Mouse (Mus musculus): ENCODE data around the gene Ret. TPM values are rescaled to one million over a fixed set of nuclear protein-coding genes. Genes with fewer than 3 reads are reported as not detected.

Ret gene
- polyA plus RNA-seq, 1 experiment from 2014 or later: 0.23 TPM

GRCm38 (mm10) chr6:118111810-118112209, 85.7 kb downstream of the Ret start:
- no peak for DNase-seq (ENCODE audit: low spot score)

Other genes with a start within 250 kb of the Ret start
- 0.18 and 0.39 TPM in 2 replicates for gene Rasgef1a, start 186.3 kb downstream of the Ret start, polyA plus RNA-seq (2015; fragmentation: Nextera tagmentation; extraction: Ambion mirVana)
- gene Csgalnact2, start 58.6 kb downstream of the Ret start, polyA plus RNA-seq (2015; fragmentation: Nextera tagmentation; extraction: Ambion mirVana): 13.4 and 14.9 TPM in 2 replicates
- gene Bms1, start 221.8 kb upstream of the Ret start, polyA plus RNA-seq (2015; fragmentation: Nextera tagmentation; extraction: Ambion mirVana): 26.6 and 27.9 TPM in 2 replicates

All from thymus, postnatal 0 days (tissue).